Mouse (Mus musculus): ENCODE data around the gene Cyp1b1. TPM values are rescaled to one million over a fixed set of nuclear protein-coding genes. Genes with fewer than 3 reads are reported as not detected.

Cyp1b1 gene
- total RNA-seq, 2 experiments from 2014 or later, result 0.26 to 1.3 TPM

DNA sequence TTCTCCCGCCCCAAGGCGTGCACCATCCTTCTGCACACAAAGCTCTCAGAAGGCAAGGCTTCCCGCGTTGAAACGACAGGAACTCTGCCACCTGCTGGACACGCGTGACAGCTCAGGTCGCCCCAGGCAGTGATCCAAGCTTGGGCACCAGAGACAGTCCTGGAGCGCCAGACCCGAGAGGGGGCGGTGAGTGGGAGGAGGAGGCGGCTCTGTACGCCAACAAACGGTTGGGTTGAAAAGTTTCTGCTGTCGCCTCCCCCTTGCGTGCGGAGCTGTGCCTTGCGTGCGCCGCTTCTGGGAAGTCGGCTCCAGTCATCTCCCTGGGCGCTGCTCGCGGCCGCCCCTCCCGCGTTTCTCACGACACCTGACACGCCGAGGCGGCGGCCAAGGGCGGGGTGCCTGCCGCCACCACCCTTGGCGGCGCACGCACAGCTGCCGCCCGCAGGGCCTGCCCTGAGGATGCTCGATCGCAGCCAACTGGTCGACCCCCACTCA is 835 bp upstream of the Cyp1b1 start:
- intact Hi-C loops (cut with DNase I), result loop anchor here (5.0 kb wide), 1 partner anchor 53 kb away; no protein-coding TSS in a partner anchor

DNA sequence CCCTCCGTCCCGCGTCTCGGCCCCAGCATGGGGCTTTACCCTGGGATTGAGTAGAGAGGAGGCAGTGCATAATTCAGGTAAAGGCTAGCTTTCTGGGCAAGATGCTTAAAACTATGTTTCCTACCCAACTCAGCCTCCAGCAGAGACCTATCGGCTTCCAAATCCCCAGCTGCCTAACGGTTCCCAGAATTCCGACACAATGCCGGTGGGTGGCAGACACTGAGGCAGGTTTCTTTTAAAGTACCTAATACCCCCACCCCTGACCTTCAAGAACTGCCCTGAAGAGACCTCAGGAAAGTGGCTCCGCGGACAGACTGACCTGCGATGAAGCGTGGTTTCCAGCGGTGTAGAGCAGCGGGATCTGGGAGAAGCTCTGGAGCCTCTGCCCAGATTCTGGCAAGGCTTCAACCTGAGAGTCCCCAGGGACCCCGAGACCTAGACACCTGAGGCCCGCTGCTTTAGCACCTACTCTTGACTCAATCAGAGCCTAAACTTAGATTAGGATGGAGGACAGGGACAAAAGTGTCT is 429 bp downstream of the Cyp1b1 start:
- intact Hi-C loops (cut with DNase I), result no loop called here
- DNase-seq, result no peak

More for the DNA sequence above, 835 bp upstream of the Cyp1b1 start:
- peak; percentile 71 to 79 for DNase-seq

DNA sequence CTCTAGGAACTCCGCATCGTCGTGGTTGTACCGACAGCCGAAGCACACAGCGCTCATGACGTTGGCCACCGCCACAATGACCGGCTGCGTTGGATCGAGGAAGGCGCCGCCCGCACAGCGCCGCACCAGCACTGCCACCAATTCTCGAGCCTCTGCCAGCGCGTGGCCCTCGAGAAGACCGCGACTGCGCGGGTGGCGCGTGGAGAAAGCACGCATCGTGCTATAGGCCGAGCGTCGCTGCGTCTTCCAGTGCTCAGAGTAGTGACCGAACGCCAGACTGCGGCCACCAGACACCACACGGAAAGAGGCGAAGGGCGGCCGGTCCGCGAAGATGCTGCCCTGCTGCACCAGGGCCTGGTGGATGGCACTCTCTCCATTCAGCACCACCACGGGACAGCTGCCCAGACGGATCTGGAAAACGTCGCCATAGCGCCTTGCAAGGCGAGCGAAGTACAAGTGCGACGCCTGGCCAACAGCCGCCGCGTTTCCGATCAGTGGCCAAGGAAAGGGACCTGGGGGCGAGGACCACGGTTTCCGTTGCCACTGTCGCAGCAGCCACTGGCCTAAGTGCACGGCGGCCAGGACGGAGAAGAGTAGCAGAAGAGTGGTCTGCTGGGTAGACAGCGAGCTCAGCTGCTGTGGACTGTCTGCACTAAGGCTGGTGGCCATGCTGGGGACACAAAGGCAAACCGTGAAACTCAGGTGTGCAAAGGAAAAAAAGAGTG is 1.1 kb downstream of the Cyp1b1 start:
- intact Hi-C loops (cut with DNase I), result no loop called here
- DNase-seq, result no peak

DNA sequence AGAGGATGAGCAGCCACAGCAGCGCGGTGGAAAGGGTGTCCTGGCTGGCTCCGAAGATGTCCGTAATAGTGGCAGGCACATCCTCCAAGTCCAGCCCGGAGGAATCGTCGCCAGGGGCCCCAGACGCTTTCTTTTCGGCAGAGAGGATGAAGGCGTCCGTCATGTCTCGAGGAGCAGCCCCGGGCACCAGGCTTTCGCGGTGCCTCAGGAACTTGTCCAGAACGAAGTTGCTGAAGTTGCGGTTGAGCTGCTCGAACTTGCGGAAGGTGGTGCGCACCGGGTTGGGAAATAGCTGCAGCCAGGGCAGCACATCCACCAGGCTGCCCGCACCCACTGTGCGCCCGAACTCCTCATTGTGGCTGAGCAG is 1.6 kb downstream of the Cyp1b1 start:
- intact Hi-C loops (cut with DNase I), result no loop called here
- no peak for DNase-seq

DNA sequence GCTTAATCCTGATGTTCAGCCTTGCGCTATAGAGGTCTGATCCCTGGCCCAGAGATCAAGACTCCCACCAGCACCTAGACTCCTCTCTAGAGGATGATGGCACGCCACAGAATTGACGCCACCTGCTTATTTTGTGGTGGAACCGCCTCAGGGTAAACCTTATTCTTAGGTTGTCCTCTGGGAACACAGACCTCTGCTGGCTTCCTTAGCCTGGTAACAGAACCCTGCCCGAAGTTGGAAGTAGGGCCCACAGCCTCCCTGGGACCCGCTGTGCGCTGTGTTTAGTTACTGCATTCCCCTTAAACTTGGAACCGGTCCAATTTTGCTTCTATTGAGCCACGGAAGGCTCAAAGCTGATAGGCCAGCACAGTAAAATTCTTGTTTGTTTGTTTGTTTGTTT is 2.3 kb downstream of the Cyp1b1 start:
- DNase-seq, result no peak
- intact Hi-C loops (cut with DNase I), result no loop called here

DNA sequence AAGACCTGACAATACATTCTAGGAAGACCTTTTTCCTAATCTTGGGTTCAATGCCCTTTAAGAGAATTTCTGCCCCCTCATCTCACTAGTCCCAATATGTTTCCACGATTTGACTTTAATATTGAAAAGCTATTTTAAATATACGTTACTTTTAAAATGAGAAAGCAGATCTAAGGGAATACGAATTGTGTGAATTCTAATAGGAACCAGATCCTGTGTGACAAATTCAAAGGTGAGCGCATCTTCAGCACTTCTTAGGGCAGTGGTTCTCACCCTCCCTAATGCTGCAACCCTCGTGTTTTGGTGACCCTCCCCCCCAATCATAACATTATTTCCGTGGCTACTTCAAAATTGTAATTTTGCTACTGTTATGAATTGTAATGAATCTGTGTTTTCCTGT is 2.9 kb downstream of the Cyp1b1 start:
- intact Hi-C loops (cut with DNase I), result no loop called here
- no peak for DNase-seq

DNA sequence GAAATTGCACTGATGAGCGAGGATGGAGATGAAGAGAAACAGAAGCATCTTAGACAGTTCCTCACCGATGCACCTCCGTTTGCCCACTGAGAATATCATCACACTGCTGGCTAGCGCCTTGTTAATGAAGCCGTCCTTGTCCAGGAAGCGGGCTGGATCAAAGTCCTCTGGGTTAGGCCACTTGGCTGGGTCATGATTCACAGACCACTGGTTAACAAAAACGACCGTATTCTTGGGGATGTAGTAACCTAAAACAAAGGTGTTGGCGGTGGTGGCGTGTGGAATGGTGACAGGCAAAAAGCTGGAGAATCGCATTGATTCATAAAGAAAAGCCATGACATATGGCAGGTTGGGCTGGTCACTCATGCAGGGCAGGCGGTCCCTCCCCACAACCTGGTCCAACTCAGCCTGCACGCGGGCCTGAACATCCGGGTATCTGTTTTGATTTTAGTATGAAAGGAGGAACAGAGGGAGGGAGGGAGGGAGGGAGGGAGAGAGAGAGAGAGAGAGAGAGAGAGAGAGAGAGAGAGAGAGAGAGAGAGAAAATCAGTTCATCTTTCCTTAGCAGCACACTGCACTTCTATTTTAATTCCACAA is 4.5 kb downstream of the Cyp1b1 start:
- intact Hi-C loops (cut with DNase I), result no loop called here
- DNase-seq, result no peak

DNA sequence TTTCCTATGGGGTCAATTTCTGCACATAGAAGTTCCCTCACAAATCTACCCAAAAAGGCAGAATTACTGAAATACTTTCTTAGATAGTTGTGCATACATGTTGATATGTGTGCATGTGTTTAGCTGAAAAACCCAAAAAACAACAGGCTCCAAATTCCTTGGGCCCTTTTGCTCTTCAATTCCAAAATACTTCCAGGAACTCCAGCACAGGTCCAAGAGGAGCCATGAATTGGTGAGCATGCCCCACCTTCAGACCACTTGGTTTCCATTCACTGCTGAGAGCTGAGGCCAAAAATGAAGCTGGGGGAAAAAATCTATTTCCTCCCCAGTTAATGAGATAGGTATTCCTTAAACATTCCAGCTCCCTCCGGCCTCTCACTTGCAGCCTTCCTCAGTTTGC is 5.1 kb downstream of the Cyp1b1 start:
- intact Hi-C loops (cut with DNase I), result no loop called here
- no peak for DNase-seq

DNA sequence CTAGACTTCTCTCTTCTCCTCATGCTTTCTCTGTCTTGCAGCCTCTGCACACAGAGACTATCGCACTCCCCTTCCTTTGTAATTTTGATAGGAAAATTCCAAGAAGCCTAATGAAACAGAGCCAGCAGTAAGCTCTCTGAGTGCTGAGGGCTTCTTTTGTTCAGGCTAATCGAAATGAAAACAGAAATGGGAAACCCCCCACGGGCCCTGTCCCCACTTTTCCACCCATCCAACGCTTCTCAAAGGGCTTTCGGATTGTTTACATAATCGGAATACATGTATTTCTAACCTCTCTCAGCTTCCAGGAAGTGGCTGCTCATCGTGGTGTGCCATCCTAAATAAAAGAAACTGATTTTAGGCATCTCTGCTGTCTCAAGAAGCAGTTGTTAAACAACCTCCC is 6.7 kb downstream of the Cyp1b1 start:
- no peak for DNase-seq
- intact Hi-C loops (cut with DNase I), result no loop called here

DNA sequence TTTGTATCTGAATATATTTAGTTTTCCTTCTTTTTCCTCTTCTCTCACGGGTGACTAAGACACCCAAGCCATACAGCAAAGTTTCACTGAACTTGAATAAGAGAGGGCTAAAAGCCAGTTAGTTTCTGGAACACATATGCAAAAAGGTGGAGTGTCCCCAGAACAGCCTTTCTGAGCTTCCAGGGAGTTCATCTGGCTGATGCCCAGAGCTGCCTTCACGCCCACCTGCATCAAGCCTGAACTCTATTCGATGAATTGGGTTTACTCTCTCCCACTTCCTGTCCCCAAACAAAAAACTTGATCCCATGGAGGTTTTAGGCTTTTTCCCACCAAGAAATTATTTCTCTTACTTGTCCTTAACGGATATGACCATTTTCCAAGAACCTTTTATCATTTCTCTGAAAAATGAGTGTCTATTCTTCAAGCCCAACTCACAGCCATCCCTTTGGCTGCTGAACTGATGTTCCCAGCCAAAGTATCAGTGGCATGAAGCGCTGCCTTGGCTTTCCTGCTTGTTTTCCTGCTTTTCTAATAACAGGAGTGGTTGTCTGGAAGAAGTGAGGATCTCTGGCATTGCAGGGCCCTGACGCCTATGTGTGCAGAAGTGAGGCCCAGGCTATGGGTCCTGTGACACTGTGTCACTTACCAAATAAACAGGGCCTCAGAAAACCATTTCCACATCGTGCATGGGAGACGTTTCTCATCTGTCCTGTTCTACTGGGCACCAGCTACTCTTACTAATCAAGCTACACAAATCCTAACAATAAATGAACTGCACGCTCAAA is 9.0 kb downstream of the Cyp1b1 start:
- DNase-seq, result no peak
- intact Hi-C loops (cut with DNase I), result no loop called here

DNA sequence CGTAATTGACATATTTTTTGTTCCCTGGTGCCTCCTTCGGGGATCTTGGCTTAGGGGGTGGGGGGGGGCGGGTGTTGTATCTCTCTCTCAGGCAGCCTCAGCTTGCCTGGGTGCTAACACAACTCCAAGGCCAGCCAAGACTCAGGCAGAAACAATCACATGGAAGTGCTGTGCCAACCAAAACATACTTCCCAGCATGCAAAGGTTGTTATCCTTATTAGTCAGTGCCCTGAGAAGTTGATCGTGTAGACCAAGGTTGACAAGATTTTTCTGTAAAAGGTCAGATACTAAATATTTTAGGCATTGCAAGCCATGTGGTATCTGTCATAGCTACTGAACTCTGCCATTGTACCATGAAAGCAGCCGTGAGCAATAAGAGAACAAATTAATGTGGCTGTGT is 14.0 kb downstream of the Cyp1b1 start:
- intact Hi-C loops (cut with DNase I), result no loop called here
- DNase-seq, result no peak

DNA sequence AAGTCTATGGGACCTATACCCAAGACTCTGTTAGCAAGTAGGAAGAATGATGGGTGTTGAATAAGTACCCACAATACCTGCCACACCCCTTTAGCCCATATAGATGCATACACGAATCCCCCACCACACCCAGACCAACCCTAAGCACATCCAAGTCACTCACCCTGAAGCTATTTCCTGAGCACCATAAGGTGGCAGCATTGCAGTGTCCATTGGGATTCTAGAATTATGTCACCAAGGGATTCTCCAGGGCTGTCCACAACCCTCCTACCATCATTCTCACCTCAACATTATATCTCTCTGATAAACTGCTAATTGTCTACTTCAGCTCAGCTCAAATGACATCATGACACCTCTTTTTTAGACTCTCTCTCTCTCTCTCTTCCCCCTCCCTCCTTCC is 15.7 kb downstream of the Cyp1b1 start:
- no peak for DNase-seq
- intact Hi-C loops (cut with DNase I), result loop anchor here (1.0 to 10.0 kb wide), 2 partner anchors 142 to 306 kb away; no protein-coding TSS in a partner anchor

DNA sequence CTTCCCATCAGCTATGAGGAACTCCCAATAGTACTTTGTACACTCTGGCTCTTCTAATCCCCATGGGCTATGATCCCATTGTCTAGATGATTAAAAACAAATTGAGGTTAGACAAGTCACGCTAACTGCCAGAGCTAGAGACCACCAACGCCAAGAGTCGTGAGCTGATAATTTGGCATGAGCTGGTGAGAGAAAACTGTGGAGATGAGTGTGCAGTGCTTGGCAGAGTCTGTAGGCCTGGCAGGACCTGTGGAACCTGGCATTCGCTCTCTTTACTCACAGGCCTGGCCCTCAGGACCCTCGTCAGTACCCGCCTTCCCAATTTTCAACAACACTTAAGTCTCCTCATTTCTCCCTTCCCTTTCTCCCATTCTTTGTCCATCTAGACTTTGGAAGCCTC is 19.3 kb downstream of the Cyp1b1 start:
- no peak for DNase-seq
- intact Hi-C loops (cut with DNase I), result loop anchor here (10.0 kb wide), 1 partner anchor 309 kb away; no protein-coding TSS in a partner anchor

DNA sequence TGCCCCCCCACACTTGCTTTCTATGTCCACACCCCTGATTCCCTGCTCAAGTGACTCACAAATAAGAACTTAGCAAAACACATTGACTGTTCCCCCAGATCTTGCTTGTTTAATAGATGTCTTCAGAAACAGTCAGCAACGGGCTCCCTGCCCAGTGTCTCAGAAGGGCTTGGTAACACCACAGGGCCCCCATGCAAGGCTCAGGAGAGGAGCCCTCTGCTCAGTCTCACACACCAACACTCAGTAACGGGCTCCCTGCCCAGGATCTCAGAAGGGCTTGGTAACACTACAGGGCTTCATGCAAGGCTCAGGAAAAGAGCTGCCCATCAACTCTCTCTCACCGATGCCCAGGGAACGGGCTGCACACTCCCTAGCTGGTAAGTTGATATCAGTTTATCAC is 19.8 kb downstream of the Cyp1b1 start:
- intact Hi-C loops (cut with DNase I), result loop anchor here (10.0 kb wide), 1 partner anchor 310 kb away; no protein-coding TSS in a partner anchor
- DNase-seq, result no peak

DNA sequence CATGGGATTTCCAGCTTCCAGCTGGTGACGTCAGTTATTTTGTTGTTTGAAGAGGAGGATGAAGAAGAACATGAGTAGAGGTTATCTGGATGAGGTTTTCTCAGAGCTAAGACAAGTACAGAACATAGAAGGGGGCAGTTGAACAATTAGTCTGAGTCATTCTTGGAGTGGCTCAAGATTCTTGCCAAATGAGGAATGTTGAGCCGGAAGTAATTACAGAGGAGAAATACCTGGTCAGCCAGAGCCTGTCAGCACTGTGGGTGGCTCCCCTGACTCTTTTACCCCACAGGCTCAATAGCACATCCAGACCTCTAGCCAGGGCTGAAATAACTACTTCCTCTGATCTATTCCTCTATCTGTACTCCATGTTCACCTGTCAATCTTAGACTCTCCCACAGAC is 44.0 kb downstream of the Cyp1b1 start:
- no peak for DNase-seq
- intact Hi-C loops (cut with DNase I), result no loop called here

DNA sequence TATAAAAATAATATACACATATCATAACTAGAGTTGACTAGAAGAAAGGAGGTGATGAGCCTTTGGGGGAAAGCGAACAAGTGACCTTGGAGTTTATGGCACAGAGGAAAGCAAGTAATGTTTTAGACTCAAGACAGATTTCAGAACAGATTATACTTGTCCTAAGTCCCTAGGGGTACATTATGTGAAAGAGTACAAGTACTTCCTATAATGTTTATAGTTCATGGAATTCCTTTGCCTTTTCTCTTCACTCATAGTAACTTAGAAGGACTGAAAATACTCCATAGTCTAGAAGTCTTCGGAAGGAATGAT is 50.8 kb downstream of the Cyp1b1 start:
- DNase-seq, result no peak
- intact Hi-C loops (cut with DNase I), result loop anchor here (5.0 to 10.0 kb wide), 2 partner anchors 53 to 521 kb away; partner anchors contain the start of gene Cyp1b1

DNA sequence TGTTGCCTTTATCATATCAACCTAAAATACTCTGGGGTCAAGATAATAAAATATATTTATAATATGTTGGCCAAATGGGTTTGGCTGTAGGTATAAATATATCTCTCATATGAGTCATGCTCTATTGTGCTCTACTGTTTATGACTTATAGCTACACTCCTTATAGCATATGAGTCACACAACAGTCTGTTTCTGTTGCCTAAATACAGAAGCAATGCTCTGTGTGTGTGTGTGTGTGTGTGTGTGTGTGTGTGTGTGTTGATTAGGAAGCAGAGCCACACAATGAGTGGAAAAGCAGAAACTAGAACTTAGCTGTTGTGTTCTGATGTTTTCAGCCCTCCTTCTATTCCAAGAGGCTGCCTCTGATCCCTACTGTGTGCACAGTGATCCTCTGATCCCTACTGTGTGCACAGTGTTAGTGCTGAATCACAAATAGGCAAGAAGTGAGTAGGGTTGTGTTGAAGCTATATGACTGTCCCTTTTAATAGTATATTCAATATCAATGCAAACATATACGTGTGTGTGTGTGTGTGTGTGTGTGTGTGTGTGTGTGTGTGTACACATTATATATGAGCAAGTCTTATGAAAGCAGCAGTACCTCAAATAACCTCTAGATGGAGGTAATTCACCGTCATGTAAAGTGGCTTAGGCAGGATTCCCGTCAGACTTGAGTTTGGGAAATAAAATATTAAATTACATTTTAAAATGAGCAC is 51.3 kb downstream of the Cyp1b1 start:
- intact Hi-C loops (cut with DNase I), result loop anchor here (2.0 to 10.0 kb wide), 3 partner anchors 54 to 521 kb away; partner anchors contain the start of gene Cyp1b1
- no peak for DNase-seq

DNA sequence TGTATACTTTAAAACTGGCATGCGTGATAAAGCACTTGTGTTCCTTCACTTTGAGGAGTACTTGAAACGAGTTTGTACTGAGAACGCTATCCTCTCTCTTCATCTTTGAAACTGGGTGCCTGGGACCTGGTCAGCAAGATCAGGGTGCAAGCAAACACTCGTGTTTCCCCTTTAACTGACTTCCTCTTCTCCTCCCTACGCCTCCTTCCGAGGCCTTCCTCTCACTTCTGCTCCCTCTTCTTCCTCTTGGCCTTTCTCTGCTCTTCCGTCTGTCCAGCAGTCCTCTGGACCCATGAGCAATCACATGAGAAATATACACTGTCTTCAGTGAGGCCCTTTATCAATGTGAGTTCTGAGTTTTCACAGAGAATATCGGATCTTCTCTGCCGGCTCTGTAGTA is 53.0 kb downstream of the Cyp1b1 start:
- intact Hi-C loops (cut with DNase I), result loop anchor here (2.0 to 10.0 kb wide), 3 partner anchors 55 to 523 kb away; partner anchors contain the start of gene Cyp1b1

DNA sequence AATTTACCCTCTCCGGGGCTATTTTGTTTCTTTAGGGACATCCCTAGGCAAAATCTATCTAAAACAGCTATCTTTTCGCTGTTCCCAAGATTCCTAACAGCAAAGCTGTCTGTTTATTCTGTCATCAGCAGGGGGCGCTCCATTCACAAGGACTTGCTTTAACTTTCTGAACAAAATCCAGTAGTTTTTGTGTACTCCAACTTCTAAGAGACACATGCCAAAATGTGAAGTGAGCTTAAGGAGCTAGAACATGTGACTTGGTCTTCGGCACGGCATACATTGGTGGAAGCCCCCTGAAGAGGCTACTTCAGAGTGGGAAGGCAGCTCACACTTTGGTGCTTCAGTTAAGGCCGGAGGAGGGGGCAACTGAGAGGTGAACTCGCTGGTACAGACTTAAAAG is 53.5 kb downstream of the Cyp1b1 start:
- intact Hi-C loops (cut with DNase I), result loop anchor here (5.0 to 10.0 kb wide), 2 partner anchors 56 to 523 kb away; partner anchors contain the start of gene Cyp1b1
- DNase-seq, result peak; percentile 32 to 64

More for the DNA sequence above, 53.0 kb downstream of the Cyp1b1 start:
- no peak for DNase-seq

DNA sequence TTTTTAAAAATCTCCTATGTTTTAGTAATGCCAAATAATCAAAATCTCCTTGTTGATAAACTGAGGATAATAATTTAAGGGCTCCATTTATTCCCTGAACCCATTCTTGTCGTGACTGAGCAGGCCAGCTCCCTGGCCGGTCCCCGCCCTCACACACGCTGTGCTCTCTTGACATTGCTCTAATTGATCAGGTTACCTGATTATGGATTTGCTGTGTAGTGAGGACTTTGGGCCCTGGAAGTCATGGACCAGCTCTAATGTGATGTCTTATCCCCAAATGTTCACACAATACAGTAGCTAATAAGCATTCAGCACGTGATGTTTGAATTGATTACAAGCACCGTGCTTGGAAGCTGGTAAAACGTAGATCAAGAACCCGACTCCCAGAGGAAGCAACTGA is 56.0 kb downstream of the Cyp1b1 start:
- intact Hi-C loops (cut with DNase I), result no loop called here
- no peak for DNase-seq
